Mouse (Mus musculus) telencephalon, adult 2 months (tissue): ENCODE results near the gene Zfhx3.

Experiments used
- DNase-seq: peaks from one replicate; pipeline ENCODE4 v3.0.0-alpha.2; 2011; ENCODE audit warnings: low read depth, low spot score

The Zfhx3 gene

GRCm38 (mm10) chr8:108239531-108239930, 297.1 kb downstream of the Zfhx3 start:
- peak; percentile 34 for DNase-seq

- DNase-seq, result no peak
Observed at GRCm38 (mm10) chr8:108241041-108241690, 298.7 kb downstream of the Zfhx3 start.

GRCm38 (mm10) chr8:108243270-108243669, 300.8 kb downstream of the Zfhx3 start:
- DNase-seq, result no peak

- no peak for DNase-seq
Observed at GRCm38 (mm10) chr8:108244636-108245494, 302.4 kb downstream of the Zfhx3 start.

- DNase-seq, result no peak
Observed at GRCm38 (mm10) chr8:108245575-108245974, 303.1 kb downstream of the Zfhx3 start.

- no peak for DNase-seq
Observed at GRCm38 (mm10) chr8:108246035-108246933, 303.8 kb downstream of the Zfhx3 start.

GRCm38 (mm10) chr8:108246934-108247417, 304.5 kb downstream of the Zfhx3 start:
- DNase-seq, result no peak

GRCm38 (mm10) chr8:108264593-108265160, 322.2 kb downstream of the Zfhx3 start:
- DNase-seq, result no peak

GRCm38 (mm10) chr8:108277960-108278359, 335.5 kb downstream of the Zfhx3 start:
- DNase-seq, result no peak

- no peak for DNase-seq
Observed at GRCm38 (mm10) chr8:108281981-108282380, 339.5 kb downstream of the Zfhx3 start.

- DNase-seq, result no peak
Observed at GRCm38 (mm10) chr8:108286117-108286516, 343.7 kb downstream of the Zfhx3 start.

- no peak for DNase-seq
Observed at GRCm38 (mm10) chr8:108300964-108301615, 358.6 kb downstream of the Zfhx3 start.

GRCm38 (mm10) chr8:108301654-108302053, 359.2 kb downstream of the Zfhx3 start:
- DNase-seq, result no peak

- no peak for DNase-seq
Observed at GRCm38 (mm10) chr8:108305368-108305767, 362.9 kb downstream of the Zfhx3 start.

GRCm38 (mm10) chr8:108309525-108310246, 367.2 kb downstream of the Zfhx3 start:
- no peak for DNase-seq

GRCm38 (mm10) chr8:108315046-108315445, 372.6 kb downstream of the Zfhx3 start:
- no peak for DNase-seq

- no peak for DNase-seq
Observed at GRCm38 (mm10) chr8:108317532-108318093, 375.2 kb downstream of the Zfhx3 start.

GRCm38 (mm10) chr8:108327711-108328110, 385.3 kb downstream of the Zfhx3 start:
- DNase-seq, result peak; percentile 6

GRCm38 (mm10) chr8:108348352-108348751, 405.9 kb downstream of the Zfhx3 start:
- no peak for DNase-seq

GRCm38 (mm10) chr8:108348776-108349175, 406.3 kb downstream of the Zfhx3 start:
- DNase-seq, result no peak
